Mouse (Mus musculus): ENCODE results near the gene Cdc20b. TPM values are rescaled to one million over a fixed set of nuclear protein-coding genes. Genes with fewer than 3 reads are reported as not detected.

Cdc20b gene
- polyA plus RNA-seq, 1 experiment from 2014 or later: not detected

GRCm38 (mm10) chr13:113118977-113119376 lies 84.1 kb downstream of the Cdc20b start:
- H3K4me3 ChIP-seq: no peak overlapping the region
- H3K36me3 ChIP-seq: no peaks in the 10 kb centered on the region
- no peak overlapping the region for H3K9ac ChIP-seq
- H3K4me2 ChIP-seq: no peak overlapping the region
- 43% methylated on average over 4 of the region's 4 CpGs for WGBS
- H3K9me3 ChIP-seq: no peaks in the 10 kb centered on the region
- H3K27ac ChIP-seq: no peak overlapping the region
- H3K27me3 ChIP-seq: no peaks in the 10 kb centered on the region
- ATAC-seq (ENCODE audit: insufficient number of reproducible peaks, low FRiP score, low TSS enrichment, low read depth): no peak
- H3K4me1 ChIP-seq: 0 out of 2 replicates have a peak, but pooled peaks cover 3% of the 10 kb centered on the region

GRCm38 (mm10) chr13:113120324-113121237 lies 85.7 kb downstream of the Cdc20b start:
- ATAC-seq (ENCODE audit: insufficient number of reproducible peaks, low FRiP score, low TSS enrichment, low read depth): no peak
- no peaks in the 10 kb centered on the region for H3K27me3 ChIP-seq

GRCm38 (mm10) chr13:113121326-113121725 lies 86.4 kb downstream of the Cdc20b start:
- WGBS: 84% methylated on average over 14 of the region's 14 CpGs
- Histone ChIP-seq H3K9me3 (no peaks in the 10 kb centered on the region), H3K36me3 (no peaks in the 10 kb centered on the region), H3K4me2 (no peak overlapping the region), H3K9ac (no peak overlapping the region), H3K4me1 (0 out of 2 replicates have a peak, but pooled peaks cover 3% of the 10 kb centered on the region), H3K27me3 (no peaks in the 10 kb centered on the region), H3K4me3 (no peak overlapping the region), H3K27ac (no peak overlapping the region)
- no peak for ATAC-seq (ENCODE audit: insufficient number of reproducible peaks, low FRiP score, low TSS enrichment, low read depth)

More at GRCm38 (mm10) chr13:113120324-113121237, 85.7 kb downstream of the Cdc20b start:
- H3K9me3 ChIP-seq: no peaks in the 10 kb centered on the region
- no peak overlapping the region for H3K4me2 ChIP-seq
- H3K4me1 ChIP-seq: 0 out of 2 replicates have a peak, but pooled peaks cover 3% of the 10 kb centered on the region
- H3K4me3 ChIP-seq: no peak overlapping the region
- H3K9ac ChIP-seq: no peak overlapping the region
- no peak overlapping the region for H3K27ac ChIP-seq
- H3K36me3 ChIP-seq: no peaks in the 10 kb centered on the region
- 85% methylated on average over 17 of the region's 17 CpGs for WGBS

GRCm38 (mm10) chr13:113129974-113130373 lies 95.1 kb downstream of the Cdc20b start:
- Histone ChIP-seq H3K36me3 (no peaks in the 10 kb centered on the region), H3K4me1 (no peaks in the 10 kb centered on the region), H3K9ac (no peak overlapping the region), H3K9me3 (no peaks in the 10 kb centered on the region), H3K27me3 (no peaks in the 10 kb centered on the region), H3K4me3 (no peak overlapping the region), H3K27ac (no peak overlapping the region), H3K4me2 (no peak overlapping the region)
- ATAC-seq (ENCODE audit: insufficient number of reproducible peaks, low FRiP score, low TSS enrichment, low read depth): no peak
- WGBS: 82% methylated on average over 1 of the region's 1 CpGs

- 80% methylated on average over 1 of the region's 1 CpGs for WGBS
- ATAC-seq (ENCODE audit: insufficient number of reproducible peaks, low FRiP score, low TSS enrichment, low read depth): no peak
- no peaks in the 10 kb centered on the region for H3K27me3 ChIP-seq
- H3K4me1 ChIP-seq: no peaks in the 10 kb centered on the region
- H3K4me2 ChIP-seq: no peak overlapping the region
- no peaks in the 10 kb centered on the region for H3K36me3 ChIP-seq
- H3K27ac ChIP-seq: no peak overlapping the region
- H3K9me3 ChIP-seq: no peaks in the 10 kb centered on the region
- no peak overlapping the region for H3K9ac ChIP-seq
- no peak overlapping the region for H3K4me3 ChIP-seq
These were observed 104.7 kb downstream of the Cdc20b start for GRCm38 (mm10) chr13:113139597-113139996.

MicroRNA genes within 50 kb of the gene (microRNA counts, 519-probe panel; counts per million panel counts)
- microRNA mmu-miR-449a: 1,633 counts per million, percentile 21 among the panel's probes with 10 or more counts
- microRNA mmu-miR-449b: not detected
- not detected for microRNA mmu-miR-449c

Small RNAs within 50 kb of the gene (microRNA-seq; reads per million reads assigned to microRNA genes)
- gene Mir449a (58.1 reads per million, percentile 43 among the genes with 10 or more reads in this experiment), gene Mir449b (not detected), gene Mir449c (not detected)

Other genes with a start within 250 kb of the Cdc20b start
- 90.5 and 109 TPM in 2 replicates for gene Plpp1, start 234.3 kb upstream of the Cdc20b start, polyA plus RNA-seq (2015; fragmentation: Nextera tagmentation; extraction: Ambion mirVana)
- gene Mtrex, start 107.7 kb upstream of the Cdc20b start, polyA plus RNA-seq (2015; fragmentation: Nextera tagmentation; extraction: Ambion mirVana): 53.8 and 57.4 TPM in 2 replicates
- gene Dhx29, start 107.7 kb upstream of the Cdc20b start, polyA plus RNA-seq (2015; fragmentation: Nextera tagmentation; extraction: Ambion mirVana): 24.9 and 25.0 TPM in 2 replicates
- 0.32 and 0.37 TPM in 2 replicates for gene Ccno, start 47.3 kb upstream of the Cdc20b start, polyA plus RNA-seq (2015; fragmentation: Nextera tagmentation; extraction: Ambion mirVana)
- gene Mcidas, start 41.3 kb upstream of the Cdc20b start, polyA plus RNA-seq (2015; fragmentation: Nextera tagmentation; extraction: Ambion mirVana): not detected in 2 replicates
- 220 and 224 TPM in 2 replicates for gene Gpx8, start 11.3 kb downstream of the Cdc20b start, polyA plus RNA-seq (2015; fragmentation: Nextera tagmentation; extraction: Ambion mirVana)
- not detected in 2 replicates for gene Gzma, start 65.9 kb downstream of the Cdc20b start, polyA plus RNA-seq (2015; fragmentation: Nextera tagmentation; extraction: Ambion mirVana)
- gene Esm1, start 174.5 kb downstream of the Cdc20b start, polyA plus RNA-seq (2015; fragmentation: Nextera tagmentation; extraction: Ambion mirVana): 3.2 and 3.3 TPM in 2 replicates
- not detected in 2 replicates for gene Gzmk, start 190.8 kb downstream of the Cdc20b start, polyA plus RNA-seq (2015; fragmentation: Nextera tagmentation; extraction: Ambion mirVana)

Measured in limb, embryonic 15.5 days (tissue).